Mouse (Mus musculus) heart, adult 18-20 months (tissue): Measurements from ENCODE around the gene Sgf29. TPM values are rescaled to one million over a fixed set of nuclear protein-coding genes. Genes with fewer than 3 reads are reported as not detected.

ENCODE experiments used
- DNase-seq, 2 experiments: peaks; one replicate each; pipeline ENCODE4 v3.0.0; 2021 to 2022; ENCODE audit warnings: mixed read lengths in 1 of 2
- total RNA-seq, 2 experiments: library from RNA; stranded (reverse); gene quantifications; 2 replicates each; pipeline ENCODE4 v1.2.3; 2021

Gene Sgf29
- total RNA-seq, 2 experiments from 2014 or later: 24.8 to 26.5 TPM

- peak; percentile 73 to 82 for DNase-seq
These were observed 55.2 kb downstream of the Sgf29 start for GRCm38 (mm10) chr7:126704121-126704980.

GRCm38 (mm10) chr7:126707442-126708174, 58.5 kb downstream of the Sgf29 start, which contains the start of gene Coro1a:
Coro1a (minus strand) TSS chr7:126707787.
- DNase-seq: no peak

- DNase-seq: no peak
These were observed 59.3 kb downstream of the Sgf29 start for GRCm38 (mm10) chr7:126708175-126708952.

GRCm38 (mm10) chr7:126710266-126710665, 61.2 kb downstream of the Sgf29 start:
- DNase-seq: no peak

GRCm38 (mm10) chr7:126711910-126712309, 62.8 kb downstream of the Sgf29 start:
- DNase-seq: no peak

GRCm38 (mm10) chr7:126715679-126716078, 66.6 kb downstream of the Sgf29 start:
- no peak for DNase-seq

- DNase-seq: no peak
These were observed 68.5 kb downstream of the Sgf29 start for GRCm38 (mm10) chr7:126717566-126717965.

- DNase-seq: no peak
These were observed 69.8 kb downstream of the Sgf29 start for GRCm38 (mm10) chr7:126718787-126719337.

- no peak for DNase-seq
These were observed 72.5 kb downstream of the Sgf29 start for GRCm38 (mm10) chr7:126721635-126722034.

Other genes starting within 250 kb of the Sgf29 start
- gene Cd19, start 234.4 kb upstream of the Sgf29 start, total RNA-seq: 1 to 10 TPM in 1 of 2 experiments, under 1 TPM in 1; 0.32 to 4.2 TPM
- gene Rabep2, start 220.6 kb upstream of the Sgf29 start, total RNA-seq: 1 to 10 TPM; 5.5 to 7.5 TPM
- under 1 TPM; 0.87 TPM for gene Atp2a1, start 186.2 kb upstream of the Sgf29 start, total RNA-seq
- 10 to 100 TPM; 40.9 to 45.1 TPM for gene Sh2b1, start 173.9 kb upstream of the Sgf29 start, total RNA-seq
- gene Tufm, start 161.9 kb upstream of the Sgf29 start, total RNA-seq: 100 to 1,000 TPM; 286 to 355 TPM
- 10 to 100 TPM; 33.0 to 37.1 TPM for gene Atxn2l, start 145.9 kb upstream of the Sgf29 start, total RNA-seq
- 100 to 1,000 TPM; 142 to 148 TPM for gene Eif3c, start 82.9 kb upstream of the Sgf29 start, total RNA-seq
- under 1 TPM; 0.23 to 0.79 TPM for gene Apobr, start 64.4 kb upstream of the Sgf29 start, total RNA-seq
- gene Cln3, start 63.5 kb upstream of the Sgf29 start, total RNA-seq: 10 to 100 TPM in 1 of 2 experiments, 1 to 10 TPM in 1; 9.0 to 17.9 TPM
- gene Il27, start 54.4 kb upstream of the Sgf29 start, total RNA-seq: not detected
- gene Nupr1, start 18.4 kb upstream of the Sgf29 start, total RNA-seq: 1 to 10 TPM; 6.1 to 8.0 TPM
- 10 to 100 TPM; 31.1 to 44.0 TPM for gene Sult1a1, start 27.1 kb downstream of the Sgf29 start, total RNA-seq
- gene Bola2, start 46.1 kb downstream of the Sgf29 start, total RNA-seq: 10 to 100 TPM; 60.1 to 60.4 TPM
- gene Slx1b, start 46.5 kb downstream of the Sgf29 start, total RNA-seq: 1 to 10 TPM; 3.7 to 4.1 TPM
- gene Coro1a, start 58.5 kb downstream of the Sgf29 start, total RNA-seq: 10 to 100 TPM in 1 of 2 experiments, 1 to 10 TPM in 1; 9.3 to 28.6 TPM
- gene Mapk3, start 110.3 kb downstream of the Sgf29 start, total RNA-seq: 10 to 100 TPM; 37.2 to 46.7 TPM
- gene Gdpd3, start 117.0 kb downstream of the Sgf29 start, total RNA-seq: 1 to 10 TPM in 1 of 2 experiments, under 1 TPM in 1; 0.27 to 1.6 TPM
- gene Ypel3, start 127.6 kb downstream of the Sgf29 start, total RNA-seq: 10 to 100 TPM; 43.4 to 73.3 TPM
- under 1 TPM; 0.27 to 0.64 TPM for gene Tbx6, start 132.2 kb downstream of the Sgf29 start, total RNA-seq
- gene Ppp4c, start 143.2 kb downstream of the Sgf29 start, total RNA-seq: 10 to 100 TPM; 35.6 to 39.0 TPM
- 1 to 10 TPM; 8.4 to 8.6 TPM for gene Fam57b, start 148.4 kb downstream of the Sgf29 start, total RNA-seq
- not detected for gene 4930451I11Rik, start 182.3 kb downstream of the Sgf29 start, total RNA-seq
- not detected for gene Doc2a, start 198.1 kb downstream of the Sgf29 start, total RNA-seq
- 1 to 10 TPM; 5.0 to 6.4 TPM for gene Hirip3, start 212.7 kb downstream of the Sgf29 start, total RNA-seq
- gene Ino80e, start 213.1 kb downstream of the Sgf29 start, total RNA-seq: 10 to 100 TPM; 17.2 to 19.1 TPM
- 10 to 100 TPM; 35.6 to 38.4 TPM for gene Taok2, start 235.4 kb downstream of the Sgf29 start, total RNA-seq